Mouse (Mus musculus) liver, adult (tissue): ENCODE data around the gene Sh2d2a.

Source experiments
- GATA4 ChIP-seq: IDR thresholded peaks from 2 replicates; pipeline ENCODE4 v1.6.1; 2014; ENCODE audit warnings: mild to moderate bottlenecking, low read length; ENCODE audit not compliant: insufficient replicate concordance

The Sh2d2a gene

DNA sequence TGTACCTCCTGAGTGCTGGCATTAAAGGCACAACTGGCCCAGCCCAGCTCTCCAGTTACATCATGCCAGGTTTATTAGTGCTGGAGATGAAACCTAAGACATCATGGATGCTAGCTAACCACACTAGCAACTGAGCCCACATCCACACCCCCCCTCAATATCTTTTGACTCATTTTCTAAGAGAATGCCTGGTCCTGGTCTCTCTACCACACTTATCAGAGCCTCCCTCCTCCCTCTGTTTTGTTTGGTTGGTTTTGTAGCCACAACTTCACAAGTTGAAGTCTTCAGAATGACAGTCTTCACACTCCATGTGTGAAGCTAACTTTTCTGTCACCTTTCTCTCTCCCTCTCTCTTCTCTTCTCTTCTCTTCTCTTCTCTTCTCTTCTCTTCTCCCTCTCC, 5.7 kb upstream of the Sh2d2a start:
- no peak for TF ChIP-seq GATA4

DNA sequence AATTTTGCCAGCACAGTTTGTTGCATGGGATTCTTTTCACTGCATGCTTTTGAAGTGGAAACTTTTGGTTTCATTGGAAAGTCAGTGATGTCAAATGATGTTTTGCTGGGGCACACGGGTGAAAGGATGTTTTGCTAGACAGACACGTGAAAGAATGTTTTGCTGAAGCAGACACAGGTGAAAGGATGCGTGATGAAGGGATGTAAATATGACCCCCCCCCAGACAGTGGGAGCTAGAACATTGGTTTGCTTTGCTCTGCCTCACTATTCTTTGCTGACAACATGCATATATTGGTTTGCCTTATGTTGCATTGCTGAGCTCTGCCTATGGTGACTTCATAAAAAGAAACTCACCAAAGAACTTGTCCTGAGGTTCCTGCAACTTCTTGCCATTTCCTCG, 1.6 kb upstream of the Sh2d2a start:
- no peak for TF ChIP-seq GATA4

DNA sequence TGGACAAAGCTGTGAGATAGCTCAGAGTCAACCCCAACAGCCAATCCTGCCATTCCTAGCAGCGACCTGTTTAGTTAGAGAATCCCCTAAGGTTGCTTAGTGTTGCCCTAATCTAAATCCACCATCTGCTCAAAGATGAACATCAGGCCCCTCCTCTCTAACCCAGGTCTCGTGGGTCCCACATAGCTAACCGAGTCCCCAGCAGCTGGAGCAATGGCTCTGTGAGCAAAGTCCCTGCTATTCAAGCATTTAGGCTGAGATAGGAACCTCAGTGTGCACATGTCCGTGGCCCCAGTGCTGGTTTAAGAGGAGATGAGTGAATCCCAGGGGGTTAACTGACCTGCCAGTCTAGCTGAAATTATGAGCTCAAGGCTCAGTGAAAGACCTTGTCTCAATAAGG, 369 bp upstream of the Sh2d2a start:
- no peak for TF ChIP-seq GATA4

DNA sequence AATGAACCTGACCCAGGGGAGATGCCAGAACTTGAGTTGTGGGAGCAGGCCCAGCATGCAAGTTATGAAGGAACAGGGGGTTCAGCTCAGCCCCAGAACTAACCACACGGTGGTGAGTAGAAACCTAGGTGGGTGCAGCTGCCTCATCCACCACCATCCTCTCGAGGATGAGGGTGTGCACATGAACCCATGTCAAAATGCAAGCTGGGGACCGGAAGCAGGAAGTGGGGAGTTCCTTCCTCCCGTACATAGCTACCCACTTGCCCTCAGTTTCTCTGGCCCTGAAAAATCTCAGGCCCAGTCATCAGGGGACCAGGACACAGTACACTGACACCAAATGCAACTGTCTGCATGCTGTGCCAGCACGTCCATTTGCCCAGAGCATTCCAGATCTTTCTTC, 1.1 kb downstream of the Sh2d2a start:
- no peak for TF ChIP-seq GATA4

DNA sequence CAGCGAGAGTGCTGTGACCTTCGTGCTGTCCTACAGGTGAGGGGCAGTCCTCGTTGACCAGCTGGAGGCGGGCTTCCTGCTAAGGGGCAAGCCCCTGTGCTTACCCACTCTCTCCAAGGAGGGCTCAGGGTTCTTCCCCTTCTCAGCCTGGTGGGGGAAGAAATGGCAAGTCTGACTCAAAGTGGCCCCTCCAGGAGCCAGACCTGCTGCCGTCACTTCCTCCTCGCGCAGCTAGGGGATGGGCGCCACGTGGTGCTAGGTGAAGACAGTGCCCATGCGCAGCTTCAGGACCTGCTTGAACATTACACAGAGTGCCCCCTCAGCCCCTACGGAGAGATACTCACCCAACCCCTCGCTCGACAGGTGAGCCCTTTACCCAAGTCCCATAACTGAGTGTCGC, 2.6 kb downstream of the Sh2d2a start:
- TF ChIP-seq GATA4, result no peak

DNA sequence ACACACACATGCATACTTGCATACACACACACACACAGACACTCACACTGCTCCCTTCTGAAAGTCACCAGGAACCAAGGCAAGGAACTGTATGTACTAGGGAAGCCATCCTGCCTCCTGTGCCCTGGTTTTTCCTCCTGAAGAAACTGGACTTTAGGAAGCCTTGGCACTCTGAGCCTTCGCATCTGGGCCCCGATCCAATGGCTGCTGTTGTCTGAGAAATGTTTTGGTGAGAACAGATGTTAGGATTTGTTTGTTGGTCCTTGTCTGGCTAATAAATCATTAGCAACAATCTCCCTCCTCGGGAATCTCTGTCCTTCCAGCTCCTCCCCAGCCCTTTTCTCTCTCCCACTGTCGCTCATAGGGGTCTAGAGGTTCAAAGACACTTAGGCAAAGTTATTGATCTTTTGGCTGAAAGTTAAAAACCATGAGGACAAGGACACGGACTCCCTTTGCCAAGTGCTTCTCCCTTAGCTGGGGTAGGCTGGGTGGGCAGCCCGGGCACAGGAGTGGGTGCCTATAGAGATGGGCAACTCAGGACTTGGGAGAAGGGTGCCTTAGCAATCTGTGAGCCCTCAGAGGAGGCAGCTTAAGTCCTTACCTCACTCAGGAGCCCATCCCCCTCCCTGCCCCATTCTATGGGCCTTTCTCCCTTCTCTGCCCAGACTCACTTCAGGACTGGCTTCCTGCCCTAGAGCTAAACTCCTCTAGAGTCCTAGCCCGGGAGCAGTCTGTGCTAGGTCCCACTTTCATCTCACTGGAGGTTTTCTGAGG, 8.4 kb downstream of the Sh2d2a start:
- TF ChIP-seq GATA4, result no peak

DNA sequence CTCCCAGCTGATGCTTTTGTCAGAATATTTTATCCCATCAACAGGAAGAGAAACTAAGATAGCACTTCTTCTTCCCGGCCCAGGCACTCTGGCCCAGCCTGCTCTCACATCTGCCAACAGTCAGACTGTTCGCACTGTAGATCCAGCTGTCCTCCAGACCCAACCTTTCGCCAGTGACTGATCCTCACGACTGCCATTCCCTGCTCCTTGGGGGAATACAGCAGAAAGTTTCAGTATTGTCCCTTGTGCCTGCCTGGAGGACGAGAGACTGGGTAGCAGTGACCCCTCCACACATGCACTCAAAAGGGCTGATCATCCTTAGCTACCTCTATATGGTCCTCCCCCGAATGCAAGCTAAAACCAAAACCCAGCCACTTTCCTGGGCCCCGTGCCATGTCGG, 9.4 kb downstream of the Sh2d2a start:
- no peak for TF ChIP-seq GATA4

DNA sequence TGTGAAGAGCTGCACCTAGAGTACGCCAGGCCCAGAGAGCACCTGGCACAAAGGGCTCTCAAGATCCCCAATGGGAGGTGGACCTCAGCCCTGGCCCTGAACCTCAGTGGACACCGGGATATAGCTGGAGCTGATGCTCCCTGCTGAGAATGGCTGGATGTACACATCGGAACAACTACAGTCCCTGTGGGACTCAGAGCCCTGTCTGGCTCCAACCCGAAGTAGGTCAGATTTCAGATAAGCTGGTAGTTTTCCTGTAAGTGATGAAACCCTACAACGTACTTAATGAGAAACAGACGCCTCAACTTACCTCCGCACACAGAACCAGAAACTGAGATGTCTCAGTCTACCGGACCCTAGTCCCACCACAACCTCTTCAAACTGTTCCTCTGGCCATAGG, 11.1 kb downstream of the Sh2d2a start:
- TF ChIP-seq GATA4, result no peak

DNA sequence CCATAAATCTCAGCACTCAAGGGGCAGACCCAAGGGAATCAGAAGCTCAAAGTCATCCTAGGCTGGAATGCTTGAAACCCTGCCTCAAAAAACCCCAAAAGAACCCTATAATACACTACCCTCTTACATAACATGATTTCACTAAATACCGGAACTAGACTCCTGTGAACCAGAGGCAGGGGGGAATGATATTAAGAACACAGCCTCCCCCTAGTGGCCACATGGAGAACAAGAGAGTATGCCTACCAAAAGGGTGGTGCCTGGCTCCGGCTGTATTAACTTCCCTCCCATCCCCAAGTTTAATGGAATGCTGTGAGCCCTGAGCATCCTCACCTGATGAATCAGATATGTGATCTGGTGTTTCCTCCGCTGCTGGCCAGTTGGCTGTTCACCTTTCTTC, 13.3 kb downstream of the Sh2d2a start:
- TF ChIP-seq GATA4, result no peak

DNA sequence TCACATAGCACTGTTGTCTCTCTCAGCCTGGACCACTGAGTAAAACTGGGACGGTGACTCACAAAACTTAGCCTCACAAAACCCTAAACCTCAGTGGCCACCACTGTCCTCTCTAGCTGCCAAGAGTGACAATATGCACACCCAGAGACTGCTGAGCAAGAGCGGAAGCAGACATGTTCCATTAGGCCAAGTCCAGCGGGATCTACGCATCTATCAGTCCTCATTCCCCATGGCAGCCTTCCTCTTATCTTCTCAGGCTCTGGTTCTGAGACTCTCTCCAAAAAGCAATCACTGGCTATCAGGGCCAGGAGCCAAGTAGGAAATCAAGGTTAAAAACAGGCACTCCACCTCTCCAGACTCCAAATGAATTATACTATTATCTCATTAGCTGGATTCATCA, 31.2 kb downstream of the Sh2d2a start:
- TF ChIP-seq GATA4, result no peak

DNA sequence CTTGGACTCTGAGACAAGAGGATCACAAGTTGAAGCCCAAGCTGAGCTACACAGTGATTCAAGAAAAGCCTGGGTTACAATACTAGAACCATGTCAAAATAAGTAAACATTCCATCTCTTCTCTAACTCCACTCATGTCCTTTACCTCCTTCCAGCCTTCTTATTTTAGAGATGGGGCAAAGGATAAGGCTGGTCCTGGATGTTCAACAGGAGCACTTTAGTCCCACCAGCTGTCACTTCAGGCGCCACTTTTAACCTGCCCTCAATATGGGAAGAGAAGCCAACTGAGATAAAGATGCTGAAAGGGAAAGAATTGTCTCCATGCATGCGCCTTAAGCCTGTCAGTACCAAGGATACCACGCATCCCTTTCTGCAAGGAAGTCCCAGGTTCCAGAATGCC, 37.7 kb downstream of the Sh2d2a start:
- TF ChIP-seq GATA4, result no peak

DNA sequence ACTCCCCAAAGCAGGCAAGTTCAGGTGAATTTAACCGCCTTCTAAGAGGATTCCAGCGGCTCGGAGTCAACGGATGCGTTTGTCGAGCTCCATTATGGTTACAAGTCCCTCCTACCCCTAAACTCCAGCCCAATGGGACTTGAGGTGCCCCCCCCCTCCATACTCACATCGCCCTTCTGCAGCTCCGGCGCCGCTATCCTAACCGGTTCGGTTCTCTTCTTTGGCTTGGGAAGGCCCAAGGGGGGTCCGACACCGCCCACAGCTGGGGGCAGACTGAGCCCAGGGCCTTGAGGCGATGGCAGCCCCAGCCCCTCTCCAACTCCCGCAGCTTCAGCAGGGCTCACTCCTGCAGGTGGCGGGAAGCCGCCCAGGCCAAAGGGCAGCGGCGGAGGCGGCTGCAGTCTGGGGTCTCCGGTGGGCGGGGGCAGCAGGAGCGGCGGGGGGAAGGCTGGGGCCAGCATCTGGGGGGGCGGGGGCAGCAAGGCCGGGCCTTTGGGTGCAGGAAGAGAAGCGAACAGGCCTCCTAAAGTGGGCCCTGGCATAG, 38.2 kb downstream of the Sh2d2a start:
- TF ChIP-seq GATA4, result no peak

DNA sequence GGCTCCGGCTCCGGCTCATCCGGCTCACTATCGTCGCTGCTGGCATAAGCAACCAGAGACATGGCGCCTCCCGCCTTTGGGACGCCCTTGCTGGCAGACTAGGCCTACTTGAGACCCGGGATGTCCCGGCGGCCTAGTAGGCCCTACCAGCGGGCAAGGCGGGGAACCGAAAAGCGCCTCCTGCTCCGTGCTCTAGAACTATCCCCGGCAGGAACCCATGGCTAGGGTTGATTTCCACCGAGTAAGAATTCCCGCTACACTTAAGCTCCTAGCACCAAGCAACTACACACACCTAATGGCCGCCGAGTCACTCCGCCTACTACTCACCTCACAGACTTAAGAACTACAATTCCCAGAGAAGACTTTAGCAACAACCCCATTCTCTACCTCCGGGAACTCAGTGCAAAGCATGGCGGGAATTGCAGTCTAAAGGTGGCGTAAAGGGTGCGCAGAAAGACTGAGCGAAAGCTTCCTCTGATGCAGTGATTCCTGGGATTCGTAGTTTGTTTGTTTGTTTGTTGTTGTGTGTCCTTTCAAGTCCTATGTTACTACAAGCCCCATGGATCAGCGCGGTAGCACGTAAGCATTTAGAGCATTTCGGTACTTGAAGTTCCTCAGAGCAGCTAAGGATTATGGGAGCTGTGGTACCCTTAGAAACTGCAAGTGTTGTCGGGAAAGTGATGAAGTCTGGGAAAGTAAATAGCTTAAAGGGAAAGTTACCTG, 38.9 kb downstream of the Sh2d2a start, which contains the start of gene Prcc:
TSS of gene Prcc (minus strand) at position 328 of the 723 bp plus-strand sequence.
- no peak for TF ChIP-seq GATA4

DNA sequence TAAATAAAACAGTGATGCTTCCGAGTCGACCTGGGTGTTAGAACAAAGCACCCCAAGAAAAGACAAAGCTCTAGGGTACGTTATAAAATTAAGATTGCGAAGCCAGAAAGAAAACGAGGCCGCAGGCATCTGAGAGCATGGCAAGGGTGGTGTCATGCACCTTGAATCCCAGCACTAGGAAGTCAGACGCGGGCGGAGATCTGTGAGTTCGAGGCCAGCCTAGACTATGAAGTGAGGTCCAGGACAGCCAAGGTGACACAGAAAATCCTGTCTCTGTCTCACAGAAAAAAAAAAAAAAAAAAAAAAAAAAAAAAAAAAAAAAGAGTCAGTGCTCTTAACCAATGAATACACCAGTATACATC, 39.4 kb downstream of the Sh2d2a start:
- no peak for TF ChIP-seq GATA4

DNA sequence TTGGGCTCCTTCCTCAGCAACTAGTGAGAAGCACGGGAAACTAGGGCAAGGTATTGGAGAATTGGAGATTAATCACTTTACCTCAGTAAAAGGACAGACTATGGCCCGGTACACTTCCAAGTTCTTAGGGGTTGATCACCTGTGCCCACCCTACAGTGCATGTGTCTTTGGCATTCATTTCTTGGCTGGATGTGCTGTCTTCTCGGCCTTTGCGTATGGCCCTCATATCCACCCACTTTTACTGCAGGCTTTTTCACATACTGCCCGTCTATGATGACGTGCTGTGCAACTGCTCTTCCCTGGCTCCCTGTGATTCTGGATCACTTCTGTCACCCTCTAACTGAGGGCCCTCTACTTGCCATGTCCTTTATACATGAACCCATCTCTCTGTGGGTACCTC, 39.9 kb downstream of the Sh2d2a start:
- TF ChIP-seq GATA4, result no peak

DNA sequence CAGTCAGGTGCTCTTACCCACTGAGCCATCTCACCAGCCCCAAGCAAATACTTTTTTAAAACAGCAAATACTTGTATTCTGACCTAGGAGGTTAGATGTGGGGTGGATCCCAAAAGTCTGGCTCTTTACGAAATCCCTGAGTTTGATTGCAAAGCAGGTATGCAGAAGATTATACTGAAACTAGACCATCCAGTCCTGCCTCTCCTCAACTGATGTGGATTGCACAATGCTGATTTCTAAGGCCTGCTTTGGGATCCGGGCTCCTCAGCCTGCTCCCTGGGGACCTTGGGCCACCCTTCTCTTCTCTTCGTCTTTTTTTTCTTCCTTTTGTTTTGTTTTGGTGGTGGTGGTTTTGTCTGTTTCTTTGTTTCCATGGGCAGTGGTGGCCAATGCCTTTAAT, 44.9 kb downstream of the Sh2d2a start:
- no peak for TF ChIP-seq GATA4
